Mouse (Mus musculus) frontal cortex, adult 2 months (tissue): ENCODE data around the gene F13b. TPM values are rescaled to one million over a fixed set of nuclear protein-coding genes. Genes with fewer than 3 reads are reported as not detected.

Experiments used
- DNase-seq, 2 experiments: peaks; one replicate each; pipeline ENCODE4 v3.0.0; 2022; ENCODE audit warnings: low spot score in 1 of 2; ENCODE audit errors: extremely low spot score in 1 of 2
- polyA plus RNA-seq: library from polyadenylated mRNA; depleted of rRNA; stranded (reverse); fragments of >200 nt; gene quantifications from 2 replicates; pipeline ENCODE4 v1.2.3, GENCODE M21; 2012; rRNA removed

F13b gene
- polyA plus RNA-seq = not detected in 2 replicates

- no peak for DNase-seq
Measured at GRCm38 (mm10) chr1:139501258-139501752, at the start of gene F13b. Gene F13b (plus strand): TSS chr1:139501702.

- DNase-seq = peak; percentile 79 to 89
Measured at GRCm38 (mm10) chr1:139454340-139455225, 46.9 kb upstream of the F13b start, which contains the start of gene Aspm. Gene Aspm (plus strand): TSS chr1:139454772.

GRCm38 (mm10) chr1:139455226-139455869 is 46.2 kb upstream of the F13b start:
- DNase-seq = no peak

- no peak for DNase-seq
Measured at GRCm38 (mm10) chr1:139460807-139461206, 40.7 kb upstream of the F13b start.

GRCm38 (mm10) chr1:139465936-139466335 is 35.6 kb upstream of the F13b start:
- DNase-seq = no peak

- DNase-seq = no peak
Measured at GRCm38 (mm10) chr1:139478898-139479297, 22.6 kb upstream of the F13b start.

GRCm38 (mm10) chr1:139480246-139480645 is 21.3 kb upstream of the F13b start:
- DNase-seq = peak in 1 of 2 experiments; percentile 33

GRCm38 (mm10) chr1:139481146-139481545 is 20.4 kb upstream of the F13b start:
- peak in 1 of 2 experiments; percentile 14 for DNase-seq

- DNase-seq = no peak
Measured at GRCm38 (mm10) chr1:139494630-139495029, 6.9 kb upstream of the F13b start.

- DNase-seq = no peak
Measured at GRCm38 (mm10) chr1:139495408-139495807, 6.1 kb upstream of the F13b start.

GRCm38 (mm10) chr1:139496212-139496611 is 5.3 kb upstream of the F13b start:
- DNase-seq = no peak

- no peak for DNase-seq
Measured at GRCm38 (mm10) chr1:139499751-139500150, 1.8 kb upstream of the F13b start.

GRCm38 (mm10) chr1:139514556-139514955 is 13.1 kb downstream of the F13b start:
- no peak for DNase-seq

- DNase-seq = no peak
Measured at GRCm38 (mm10) chr1:139548536-139548935, 47.0 kb downstream of the F13b start.

GRCm38 (mm10) chr1:139551311-139551710 is 49.8 kb downstream of the F13b start:
- DNase-seq = no peak

- no peak for DNase-seq
Measured at GRCm38 (mm10) chr1:139560024-139560423, 58.5 kb downstream of the F13b start, which contains the start of gene Cfhr1. Gene Cfhr1 (minus strand): TSS chr1:139560272.

Other genes starting within 250 kb of the F13b start
- 0.23 and 0.34 TPM in 2 replicates for gene Crb1, start 124.6 kb upstream of the F13b start, polyA plus RNA-seq
- gene Zbtb41, start 79.4 kb upstream of the F13b start, polyA plus RNA-seq = 8.2 and 9.0 TPM in 2 replicates
- 0.28 and 0.34 TPM in 2 replicates for gene Aspm, start 46.9 kb upstream of the F13b start, polyA plus RNA-seq
- gene Cfhr1, start 58.6 kb downstream of the F13b start, polyA plus RNA-seq = not detected in 2 replicates